Mouse (Mus musculus): ENCODE results near the gene Neurl4. TPM values are rescaled to one million over a fixed set of nuclear protein-coding genes. Genes with fewer than 3 reads are reported as not detected.

Gene Neurl4
- polyA plus RNA-seq, 1 experiment from 2014 or later = 13.3 TPM

DNA sequence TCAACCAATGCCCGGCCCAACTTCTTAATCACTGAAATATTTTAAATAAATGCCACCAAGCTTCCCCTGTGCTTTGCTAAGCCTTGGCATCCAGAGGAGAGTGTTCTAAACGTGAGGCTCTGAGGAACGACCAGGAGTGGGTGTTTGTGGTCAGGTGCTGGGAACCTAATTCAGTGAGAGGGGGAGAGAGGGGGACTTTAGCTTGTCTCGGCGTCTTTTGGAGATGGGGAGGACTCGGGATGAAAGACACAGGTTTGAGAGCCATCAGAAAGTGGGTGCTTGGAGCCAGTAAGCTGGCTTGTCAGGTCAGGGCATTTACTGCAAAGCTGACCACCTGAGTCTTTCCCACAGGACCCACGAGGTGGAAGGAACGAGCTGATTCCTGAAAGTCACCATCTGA, 30.9 kb downstream of the Neurl4 start:
- H3K9ac ChIP-seq (ENCODE audit: low read length) = no peak overlapping the region
- ATAC-seq (replicated peaks; ENCODE audit: low FRiP score, low TSS enrichment, low read depth) (no peak), DNase-seq (ENCODE audit: low spot score) (no peak)
- H3K9me3 ChIP-seq (ENCODE audit: control insufficient read depth, low read length) = no peaks in the 10 kb centered on the region
- no peak overlapping the region for H3K27ac ChIP-seq (ENCODE audit: low read depth)
- H3K27me3 ChIP-seq (replicated peaks; ENCODE audit: control insufficient read depth, insufficient read depth, low read length) = no peaks in the 10 kb centered on the region
- no peaks in the 10 kb centered on the region for H3K36me3 ChIP-seq (ENCODE audit: control insufficient read depth, insufficient read depth, low read length)
- no peak overlapping the region for H3K4me2 ChIP-seq (ENCODE audit: low read length)
- H3K4me3 ChIP-seq (ENCODE audit: low read depth, low read length) = no peak overlapping the region
- 68% methylated on average over 8 of the region's 8 CpGs for WGBS
- peaks cover 9% of the 10 kb centered on the region for H3K4me1 ChIP-seq (replicated peaks; ENCODE audit: control insufficient read depth, insufficient read depth, low read length)

GRCm38 (mm10) chr11:69932254-69932653, 31.4 kb downstream of the Neurl4 start:
- DNase-seq (ENCODE audit: low spot score) (no peak), ATAC-seq (replicated peaks; ENCODE audit: low FRiP score, low TSS enrichment, low read depth) (no peak)
- Histone ChIP-seq H3K4me3 (ENCODE audit: low read depth, low read length) (no peak overlapping the region), H3K27ac (ENCODE audit: low read depth) (no peak overlapping the region), H3K4me1 (replicated peaks; ENCODE audit: control insufficient read depth, insufficient read depth, low read length) (peaks cover 14% of the 10 kb centered on the region), H3K27me3 (replicated peaks; ENCODE audit: control insufficient read depth, insufficient read depth, low read length) (no peaks in the 10 kb centered on the region), H3K36me3 (ENCODE audit: control insufficient read depth, insufficient read depth, low read length) (no peaks in the 10 kb centered on the region), H3K9me3 (ENCODE audit: control insufficient read depth, low read length) (no peaks in the 10 kb centered on the region), H3K4me2 (ENCODE audit: low read length) (no peak overlapping the region), H3K9ac (ENCODE audit: low read length) (no peak overlapping the region)
- 42% methylated on average over 3 of the region's 3 CpGs for WGBS

DNA sequence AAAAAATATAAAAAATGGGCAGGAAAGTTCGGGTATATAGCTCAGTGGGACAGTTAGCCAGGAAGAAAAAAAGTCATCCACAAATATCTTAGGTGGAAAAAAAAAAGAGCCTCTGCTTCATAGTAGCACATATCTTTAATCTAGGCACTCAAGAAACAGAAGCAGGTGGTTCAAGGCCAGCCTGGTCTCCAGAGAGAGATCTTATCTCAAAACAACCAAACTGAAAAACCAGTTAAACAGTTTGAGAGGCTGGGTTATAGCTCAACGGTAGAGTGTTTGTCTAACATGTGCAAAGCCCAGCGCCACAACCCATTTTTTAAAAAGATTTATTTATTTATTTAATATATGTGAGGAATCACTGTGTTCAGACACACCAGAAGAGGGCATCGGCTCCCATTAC, 32.2 kb downstream of the Neurl4 start:
- H3K9me3 ChIP-seq (ENCODE audit: control insufficient read depth, low read length) = no peaks in the 10 kb centered on the region
- no peak overlapping the region for H3K4me3 ChIP-seq (ENCODE audit: low read depth, low read length)
- ATAC-seq (replicated peaks; ENCODE audit: low FRiP score, low TSS enrichment, low read depth) (no peak), DNase-seq (ENCODE audit: low spot score) (no peak)
- no peak overlapping the region for H3K9ac ChIP-seq (ENCODE audit: low read length)
- peaks cover 15% of the 10 kb centered on the region for H3K4me1 ChIP-seq (replicated peaks; ENCODE audit: control insufficient read depth, insufficient read depth, low read length)
- whole genome bisulfite sequencing = 74% methylated on average over 4 of the region's 4 CpGs
- no peak overlapping the region for H3K4me2 ChIP-seq (ENCODE audit: low read length)
- H3K27ac ChIP-seq (ENCODE audit: low read depth) = no peak overlapping the region
- no peaks in the 10 kb centered on the region for H3K36me3 ChIP-seq (ENCODE audit: control insufficient read depth, insufficient read depth, low read length)
- H3K27me3 ChIP-seq (replicated peaks; ENCODE audit: control insufficient read depth, insufficient read depth, low read length) = no peaks in the 10 kb centered on the region

- Histone ChIP-seq H3K9ac (ENCODE audit: low read length) (no peak overlapping the region), H3K27me3 (replicated peaks; ENCODE audit: control insufficient read depth, insufficient read depth, low read length) (no peaks in the 10 kb centered on the region), H3K4me3 (ENCODE audit: low read depth, low read length) (peak overlapping the region; percentile 16; the same call in 1 of the 2 replicates), H3K36me3 (ENCODE audit: control insufficient read depth, insufficient read depth, low read length) (no peaks in the 10 kb centered on the region), H3K4me1 (replicated peaks; ENCODE audit: control insufficient read depth, insufficient read depth, low read length) (peaks cover 15% of the 10 kb centered on the region), H3K9me3 (ENCODE audit: control insufficient read depth, low read length) (no peaks in the 10 kb centered on the region), H3K27ac (ENCODE audit: low read depth) (no peak overlapping the region), H3K4me2 (ENCODE audit: low read length) (peak overlapping the region; percentile 41)
- WGBS = under 1% methylated on average over 18 of the region's 18 CpGs
- DNase-seq (ENCODE audit: low spot score) = peak; percentile 99
- peak; percentile 48; the same call in 1 of the 2 replicates for ATAC-seq (replicated peaks; ENCODE audit: low FRiP score, low TSS enrichment, low read depth)
These were observed 33.3 kb downstream of the Neurl4 start for GRCm38 (mm10) chr11:69934169-69934568.

GRCm38 (mm10) chr11:69934681-69935080, 33.8 kb downstream of the Neurl4 start:
- DNase-seq (ENCODE audit: low spot score) = no peak
- no peaks in the 10 kb centered on the region for H3K9me3 ChIP-seq (ENCODE audit: control insufficient read depth, low read length)
- no peak overlapping the region for H3K9ac ChIP-seq (ENCODE audit: low read length)
- H3K36me3 ChIP-seq (ENCODE audit: control insufficient read depth, insufficient read depth, low read length) = no peaks in the 10 kb centered on the region
- no peak overlapping the region for H3K4me3 ChIP-seq (ENCODE audit: low read depth, low read length)
- H3K27ac ChIP-seq (ENCODE audit: low read depth) = no peak overlapping the region
- peaks cover 15% of the 10 kb centered on the region for H3K4me1 ChIP-seq (replicated peaks; ENCODE audit: control insufficient read depth, insufficient read depth, low read length)
- H3K4me2 ChIP-seq (ENCODE audit: low read length) = peak overlapping the region; percentile 41
- no peak for ATAC-seq (replicated peaks; ENCODE audit: low FRiP score, low TSS enrichment, low read depth)
- no peaks in the 10 kb centered on the region for H3K27me3 ChIP-seq (replicated peaks; ENCODE audit: control insufficient read depth, insufficient read depth, low read length)
- 11% methylated on average over 6 of the region's 6 CpGs for WGBS

DNA sequence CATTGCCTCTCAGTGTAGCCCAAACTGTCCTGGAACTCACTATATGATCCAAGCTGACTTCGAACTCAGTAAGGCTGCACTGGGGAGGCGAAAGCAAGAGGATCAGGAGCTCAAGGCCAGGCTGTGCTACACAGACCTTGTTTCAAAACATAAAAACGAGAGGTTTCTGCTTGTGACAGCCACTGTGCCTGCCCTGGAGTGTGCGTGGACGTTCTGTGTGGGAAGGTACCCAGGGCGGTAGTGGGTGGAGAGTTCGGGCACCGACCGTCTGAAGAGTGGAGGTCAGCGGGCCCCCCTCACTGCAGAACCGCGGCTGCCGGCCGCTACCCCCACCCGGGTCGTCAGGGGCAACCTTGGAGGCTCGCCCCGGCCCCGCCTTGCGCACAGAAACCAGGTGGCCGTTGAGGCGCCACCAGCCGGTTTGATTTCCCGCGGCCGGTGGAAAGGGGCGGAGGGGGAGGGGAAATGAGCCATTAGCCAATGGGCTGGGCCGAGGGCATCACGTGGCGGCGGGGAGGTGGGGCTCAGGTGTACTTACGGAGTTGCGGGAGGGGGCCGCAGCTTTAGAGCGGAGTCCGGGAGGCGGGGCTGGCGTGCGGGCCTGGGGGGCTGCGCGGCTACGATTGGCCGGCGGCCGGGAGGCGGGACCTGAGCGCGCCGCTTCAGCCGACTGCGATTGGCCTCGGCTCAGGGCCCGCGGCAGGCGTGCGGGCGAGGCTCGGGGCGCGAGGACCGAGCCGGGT, 34.4 kb downstream of the Neurl4 start, which contains the start of gene Ybx2:
Gene Ybx2 (plus strand): TSS at position 660 of the 743 bp plus-strand sequence.
- peak; percentile 85 for ATAC-seq (replicated peaks; ENCODE audit: low FRiP score, low TSS enrichment, low read depth)
- H3K9me3 ChIP-seq (ENCODE audit: control insufficient read depth, low read length) = no peaks in the 10 kb centered on the region
- DNase-seq (ENCODE audit: low spot score) = peak; percentile 92
- H3K27ac ChIP-seq (ENCODE audit: low read depth) = no peak within 1 kb of the TSS
- H3K36me3 ChIP-seq (ENCODE audit: control insufficient read depth, insufficient read depth, low read length) = no peaks in the 10 kb centered on the region
- H3K4me2 ChIP-seq (ENCODE audit: low read length) = peak within 1 kb of the TSS; percentile 100
- H3K4me1 ChIP-seq (replicated peaks; ENCODE audit: control insufficient read depth, insufficient read depth, low read length) = peaks cover 15% of the 10 kb centered on the region
- H3K9ac ChIP-seq (ENCODE audit: low read length) = peak within 1 kb of the TSS; percentile 44
- WGBS = 1% methylated on average over 62 of the region's 62 CpGs
- no peaks in the 10 kb centered on the region for H3K27me3 ChIP-seq (replicated peaks; ENCODE audit: control insufficient read depth, insufficient read depth, low read length)
- peak within 1 kb of the TSS; percentile 47 for H3K4me3 ChIP-seq (ENCODE audit: low read depth, low read length)

GRCm38 (mm10) chr11:69936156-69936555, 35.3 kb downstream of the Neurl4 start:
- 2% methylated on average over 27 of the region's 30 CpGs for WGBS
- ATAC-seq (replicated peaks; ENCODE audit: low FRiP score, low TSS enrichment, low read depth) = 0 out of 2 replicates have a peak, but pooled peaks have one; percentile 23
- DNase-seq (ENCODE audit: low spot score) = peak; percentile 75

GRCm38 (mm10) chr11:69936714-69937347, 36.0 kb downstream of the Neurl4 start:
- peak overlapping the region; percentile 44; the same call in 1 of the 2 replicates for H3K9ac ChIP-seq (ENCODE audit: low read length)
- peak overlapping the region; percentile 100 for H3K4me2 ChIP-seq (ENCODE audit: low read length)
- no peak overlapping the region for H3K27ac ChIP-seq (ENCODE audit: low read depth)
- H3K4me1 ChIP-seq (replicated peaks; ENCODE audit: control insufficient read depth, insufficient read depth, low read length) = peaks cover 15% of the 10 kb centered on the region
- H3K4me3 ChIP-seq (ENCODE audit: low read depth, low read length) = peak overlapping the region; percentile 47
- 33% methylated on average over 9 of the region's 9 CpGs for WGBS
- ATAC-seq (replicated peaks; ENCODE audit: low FRiP score, low TSS enrichment, low read depth) (no peak), DNase-seq (ENCODE audit: low spot score) (no peak)
- H3K9me3 ChIP-seq (ENCODE audit: control insufficient read depth, low read length) = no peaks in the 10 kb centered on the region
- H3K27me3 ChIP-seq (replicated peaks; ENCODE audit: control insufficient read depth, insufficient read depth, low read length) = no peaks in the 10 kb centered on the region
- H3K36me3 ChIP-seq (ENCODE audit: control insufficient read depth, insufficient read depth, low read length) = no peaks in the 10 kb centered on the region

More at GRCm38 (mm10) chr11:69936156-69936555, 35.3 kb downstream of the Neurl4 start:
- Histone ChIP-seq H3K27ac (ENCODE audit: low read depth) (no peak overlapping the region), H3K9ac (ENCODE audit: low read length) (peak overlapping the region; percentile 44), H3K4me1 (replicated peaks; ENCODE audit: control insufficient read depth, insufficient read depth, low read length) (peaks cover 15% of the 10 kb centered on the region), H3K36me3 (ENCODE audit: control insufficient read depth, insufficient read depth, low read length) (no peaks in the 10 kb centered on the region), H3K4me2 (ENCODE audit: low read length) (peak overlapping the region; percentile 100), H3K27me3 (replicated peaks; ENCODE audit: control insufficient read depth, insufficient read depth, low read length) (no peaks in the 10 kb centered on the region), H3K9me3 (ENCODE audit: control insufficient read depth, low read length) (no peaks in the 10 kb centered on the region), H3K4me3 (ENCODE audit: low read depth, low read length) (peak overlapping the region; percentile 47)

Data from intestine, embryonic 14.5 days (tissue).